Mouse (Mus musculus): ENCODE results near the gene Car10. TPM values are rescaled to one million over a fixed set of nuclear protein-coding genes. Genes with fewer than 3 reads are reported as not detected.

The Car10 gene
- polyA plus RNA-seq, 1 experiment from 2014 or later, result 0.75 TPM

- no peaks in the 10 kb centered on the region for H3K4me1 ChIP-seq
- H3K4me2 ChIP-seq (replicated peaks), result no peak overlapping the region
- H3K27me3 ChIP-seq, result no peaks in the 10 kb centered on the region
- H3K36me3 ChIP-seq, result no peaks in the 10 kb centered on the region
- H3K4me3 ChIP-seq, result no peak overlapping the region
- no peak overlapping the region for H3K9ac ChIP-seq
- H3K27ac ChIP-seq, result no peak overlapping the region
- H3K9me3 ChIP-seq, result no peaks in the 10 kb centered on the region
- WGBS, result 73% methylated on average over 4 of the region's 4 CpGs
- ATAC-seq (ENCODE audit: low FRiP score, low read depth), result no peak
Measured at GRCm38 (mm10) chr11:93612071-93612470, 514.2 kb downstream of the Car10 start.

- no peak overlapping the region for H3K4me3 ChIP-seq
- no peaks in the 10 kb centered on the region for H3K36me3 ChIP-seq
- no peak for ATAC-seq (ENCODE audit: low FRiP score, low read depth)
- H3K27ac ChIP-seq, result no peak overlapping the region
- H3K27me3 ChIP-seq, result no peaks in the 10 kb centered on the region
- H3K9me3 ChIP-seq, result no peaks in the 10 kb centered on the region
- H3K4me2 ChIP-seq (replicated peaks), result no peak overlapping the region
- no peaks in the 10 kb centered on the region for H3K4me1 ChIP-seq
- H3K9ac ChIP-seq, result no peak overlapping the region
Measured at GRCm38 (mm10) chr11:93614851-93615250, 517.0 kb downstream of the Car10 start.

GRCm38 (mm10) chr11:93623605-93624004 lies 525.8 kb downstream of the Car10 start:
- Histone ChIP-seq H3K9me3 (no peaks in the 10 kb centered on the region), H3K4me2 (replicated peaks) (no peak overlapping the region), H3K4me3 (no peak overlapping the region), H3K4me1 (no peaks in the 10 kb centered on the region), H3K9ac (no peak overlapping the region), H3K36me3 (no peaks in the 10 kb centered on the region), H3K27ac (no peak overlapping the region), H3K27me3 (no peaks in the 10 kb centered on the region)
- 83% methylated on average over 5 of the region's 5 CpGs for WGBS
- ATAC-seq (ENCODE audit: low FRiP score, low read depth), result no peak

GRCm38 (mm10) chr11:93639410-93639809 lies 541.6 kb downstream of the Car10 start:
- no peaks in the 10 kb centered on the region for H3K9me3 ChIP-seq
- WGBS, result 72% methylated on average over 3 of the region's 3 CpGs
- H3K4me2 ChIP-seq (replicated peaks), result no peak overlapping the region
- no peaks in the 10 kb centered on the region for H3K27me3 ChIP-seq
- H3K4me3 ChIP-seq, result no peak overlapping the region
- H3K4me1 ChIP-seq, result no peaks in the 10 kb centered on the region
- ATAC-seq (ENCODE audit: low FRiP score, low read depth), result no peak
- H3K36me3 ChIP-seq, result no peaks in the 10 kb centered on the region
- no peak overlapping the region for H3K27ac ChIP-seq
- H3K9ac ChIP-seq, result no peak overlapping the region

- no peaks in the 10 kb centered on the region for H3K27me3 ChIP-seq
- ATAC-seq (ENCODE audit: low FRiP score, low read depth), result no peak
- no peaks in the 10 kb centered on the region for H3K36me3 ChIP-seq
- no peak overlapping the region for H3K9ac ChIP-seq
- no peak overlapping the region for H3K27ac ChIP-seq
- WGBS, result 79% methylated on average over 5 of the region's 5 CpGs
- H3K9me3 ChIP-seq, result no peaks in the 10 kb centered on the region
- no peak overlapping the region for H3K4me2 ChIP-seq (replicated peaks)
- H3K4me1 ChIP-seq, result no peaks in the 10 kb centered on the region
- no peak overlapping the region for H3K4me3 ChIP-seq
Measured at GRCm38 (mm10) chr11:93640954-93641353, 543.1 kb downstream of the Car10 start.

GRCm38 (mm10) chr11:93642331-93642730 lies 544.5 kb downstream of the Car10 start:
- no peak for ATAC-seq (ENCODE audit: low FRiP score, low read depth)
- Histone ChIP-seq H3K9me3 (no peaks in the 10 kb centered on the region), H3K27me3 (no peaks in the 10 kb centered on the region), H3K4me2 (replicated peaks) (no peak overlapping the region), H3K4me3 (no peak overlapping the region), H3K9ac (no peak overlapping the region), H3K36me3 (no peaks in the 10 kb centered on the region), H3K27ac (no peak overlapping the region), H3K4me1 (no peaks in the 10 kb centered on the region)
- WGBS, result 88% methylated on average over 1 of the region's 1 CpGs

- Histone ChIP-seq H3K36me3 (no peaks in the 10 kb centered on the region), H3K4me1 (no peaks in the 10 kb centered on the region), H3K27me3 (no peaks in the 10 kb centered on the region), H3K4me2 (replicated peaks) (no peak overlapping the region), H3K27ac (no peak overlapping the region), H3K9me3 (no peaks in the 10 kb centered on the region), H3K4me3 (no peak overlapping the region), H3K9ac (no peak overlapping the region)
- no peak for ATAC-seq (ENCODE audit: low FRiP score, low read depth)
- WGBS, result 82% methylated on average over 4 of the region's 4 CpGs
Measured at GRCm38 (mm10) chr11:93643006-93643405, 545.2 kb downstream of the Car10 start.

GRCm38 (mm10) chr11:93643436-93643835 lies 545.6 kb downstream of the Car10 start:
- H3K4me1 ChIP-seq, result no peaks in the 10 kb centered on the region
- H3K4me2 ChIP-seq (replicated peaks), result no peak overlapping the region
- H3K9ac ChIP-seq, result no peak overlapping the region
- no peak overlapping the region for H3K4me3 ChIP-seq
- no peak for ATAC-seq (ENCODE audit: low FRiP score, low read depth)
- H3K27ac ChIP-seq, result no peak overlapping the region
- WGBS, result 91% methylated on average over 9 of the region's 9 CpGs
- no peaks in the 10 kb centered on the region for H3K36me3 ChIP-seq
- no peaks in the 10 kb centered on the region for H3K27me3 ChIP-seq
- H3K9me3 ChIP-seq, result no peaks in the 10 kb centered on the region

- Histone ChIP-seq H3K9me3 (no peaks in the 10 kb centered on the region), H3K27ac (no peak overlapping the region), H3K9ac (no peak overlapping the region), H3K4me3 (no peak overlapping the region), H3K27me3 (peaks cover 8% of the 10 kb centered on the region), H3K36me3 (no peaks in the 10 kb centered on the region), H3K4me1 (no peaks in the 10 kb centered on the region), H3K4me2 (replicated peaks) (no peak overlapping the region)
- WGBS, result 94% methylated on average over 3 of the region's 3 CpGs
- ATAC-seq (ENCODE audit: low FRiP score, low read depth), result no peak
Measured at GRCm38 (mm10) chr11:93646216-93646615, 548.4 kb downstream of the Car10 start.

Measured in limb, embryonic 13.5 days (tissue).